Mouse (Mus musculus): ENCODE measurements around the gene Grid1.

The Grid1 gene

DNA sequence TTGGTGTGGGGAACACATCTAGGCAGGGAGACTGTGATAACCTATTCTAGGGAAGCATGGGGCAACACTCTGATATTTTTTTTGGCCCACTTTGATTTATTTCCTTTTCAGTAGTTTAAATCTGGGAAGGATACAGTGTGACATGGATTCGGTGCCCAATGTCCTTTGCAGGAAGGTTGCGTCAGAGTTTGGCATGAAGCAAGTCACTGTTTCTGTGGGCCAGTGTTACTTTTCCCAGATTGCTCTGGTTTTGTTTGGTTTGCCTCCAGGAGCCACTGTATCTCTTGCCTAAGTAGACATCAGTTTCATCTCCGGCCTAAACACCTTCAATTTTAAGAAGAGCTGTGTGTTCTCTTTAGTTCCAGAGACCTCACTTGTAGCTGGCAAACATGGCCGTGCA, 399.1 kb downstream of the Grid1 start:
- no peak for DNase-seq (ENCODE audit: low spot score)

DNA sequence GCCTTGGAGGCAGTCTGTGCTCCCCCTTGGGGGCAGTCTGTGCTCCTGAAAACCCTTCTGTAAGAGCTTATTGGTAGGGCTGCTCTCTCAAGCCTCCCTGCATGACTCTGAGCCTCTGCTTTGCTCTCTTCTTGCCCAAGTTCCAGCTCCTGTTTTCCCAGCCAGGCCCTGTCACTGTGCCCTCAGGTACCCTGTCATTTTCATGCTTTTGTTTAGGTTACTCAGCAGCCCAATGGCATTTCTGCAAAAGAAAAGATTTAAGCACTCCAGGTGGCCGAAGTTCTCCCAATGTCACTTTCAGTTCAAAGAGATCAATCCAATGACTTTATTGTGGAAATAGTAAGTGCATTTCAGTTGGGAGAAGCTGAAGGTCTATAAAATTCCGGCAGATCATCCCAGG, 402.3 kb downstream of the Grid1 start:
- DNase-seq (ENCODE audit: low spot score), result no peak

DNA sequence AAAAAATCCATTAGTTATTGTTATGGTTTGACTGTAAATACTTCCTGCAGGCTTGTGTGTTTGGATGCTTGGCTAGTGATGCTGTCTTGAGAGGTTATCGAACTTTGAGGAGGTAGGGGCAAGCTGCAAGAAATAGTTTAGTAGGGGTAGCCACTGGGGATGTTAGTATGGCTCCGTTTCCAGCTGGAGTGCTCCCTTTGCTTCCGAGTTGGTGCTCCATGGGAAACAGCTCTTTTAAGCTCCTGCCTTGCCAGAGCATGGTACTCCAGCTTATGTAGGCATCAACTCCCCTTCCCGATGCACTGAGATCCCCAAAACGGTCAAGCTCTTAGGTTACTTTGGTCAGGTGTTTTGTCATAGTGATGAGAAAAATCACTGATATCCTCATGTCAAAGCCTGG, 407.7 kb downstream of the Grid1 start:
- no peak for DNase-seq (ENCODE audit: low spot score)

DNA sequence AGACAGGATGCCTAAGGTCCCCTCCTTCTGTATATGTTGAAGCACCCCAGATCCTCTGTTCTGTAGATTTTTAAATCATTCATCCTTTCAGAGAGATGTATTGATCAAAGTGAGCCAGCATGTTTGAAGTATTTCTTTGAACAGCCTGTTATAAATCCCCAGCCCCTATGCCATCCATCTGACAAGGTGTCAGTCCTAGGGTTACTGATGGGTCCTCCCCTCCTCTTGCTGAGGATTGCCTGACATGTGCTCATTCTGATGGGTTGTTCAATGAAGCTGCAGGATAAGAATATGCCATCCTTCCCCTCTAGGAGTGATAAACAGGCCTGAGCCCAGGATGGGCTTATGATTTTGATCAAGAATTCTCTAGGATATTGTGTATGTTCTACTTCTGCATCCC, 411.5 kb downstream of the Grid1 start:
- no peak for DNase-seq (ENCODE audit: low spot score)

DNA sequence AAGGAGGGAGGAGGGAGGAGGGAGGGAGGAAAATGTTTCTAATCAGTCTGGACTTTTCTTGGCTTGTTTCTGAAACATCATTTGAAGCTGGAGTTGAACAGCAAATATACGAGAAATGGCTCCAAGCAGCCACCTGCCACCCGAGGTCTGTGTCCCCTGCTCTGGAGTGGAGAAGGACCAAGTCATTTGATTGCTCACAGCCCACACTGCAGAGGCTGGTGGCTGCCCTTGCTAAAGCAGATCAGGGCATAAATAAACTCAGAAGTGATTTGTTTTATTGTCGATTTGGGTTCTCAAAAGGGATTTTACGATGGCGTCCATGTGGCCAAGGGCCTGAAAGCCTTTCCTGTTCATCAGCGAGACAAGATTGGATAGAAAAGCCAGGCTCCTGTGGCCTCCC, 423.0 kb downstream of the Grid1 start:
- DNase-seq (ENCODE audit: low spot score), result no peak

DNA sequence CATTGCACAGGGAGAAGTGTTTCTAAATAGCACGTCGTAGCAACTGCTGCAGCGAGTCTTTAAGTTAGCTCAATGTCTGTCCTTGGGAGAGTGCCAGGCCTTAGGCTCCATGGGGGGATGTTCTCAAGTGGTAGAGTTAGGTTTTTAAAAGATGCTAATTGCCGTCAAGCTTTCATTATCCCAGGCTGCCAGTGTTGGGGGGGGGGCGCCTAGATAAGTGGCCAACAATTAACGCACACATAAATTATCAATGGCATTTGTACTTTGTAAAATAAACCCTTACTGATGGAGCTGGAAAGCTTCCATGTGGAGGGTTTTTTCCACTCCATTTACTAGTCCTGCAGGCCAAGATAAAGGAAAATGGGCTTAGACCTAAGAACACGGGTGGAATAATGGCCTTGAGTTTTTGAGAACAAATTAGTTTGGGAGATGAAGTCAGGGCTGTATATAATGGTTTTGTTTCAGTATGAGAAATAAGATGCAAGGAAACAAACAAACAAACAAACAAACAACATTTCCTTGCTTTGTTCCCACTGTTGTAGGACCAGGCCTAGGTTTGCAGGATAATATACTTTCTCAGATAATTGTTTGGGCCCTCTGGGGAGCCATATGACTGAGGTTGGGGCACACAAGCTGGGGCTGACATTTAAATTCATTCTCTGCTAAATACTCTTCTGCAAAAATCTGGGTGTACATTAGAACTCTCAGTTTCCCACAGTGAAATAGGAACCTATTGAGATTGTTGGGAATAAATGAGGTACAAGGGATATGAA, 425.1 kb downstream of the Grid1 start:
- DNase-seq (ENCODE audit: low spot score), result no peak

DNA sequence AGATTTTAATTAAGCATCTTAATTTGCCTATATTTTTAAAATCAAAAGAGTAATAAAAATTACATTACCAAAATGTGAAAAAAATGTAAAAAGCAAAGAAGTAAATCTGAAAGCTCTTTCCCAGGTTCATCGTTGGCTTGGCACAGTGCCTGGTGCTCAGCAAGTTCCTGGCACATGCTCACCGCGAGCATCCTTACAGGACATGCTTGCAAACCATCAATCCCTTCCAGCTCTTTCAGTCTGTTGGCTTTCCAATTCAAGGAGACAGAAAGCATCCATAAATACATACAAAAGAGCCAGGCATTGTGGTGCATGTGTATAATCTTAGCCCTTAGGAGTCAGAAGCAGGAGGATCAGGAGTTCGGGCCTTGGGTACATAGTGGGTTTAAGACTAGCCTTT, 430.5 kb downstream of the Grid1 start:
- no peak for DNase-seq (ENCODE audit: low spot score)

DNA sequence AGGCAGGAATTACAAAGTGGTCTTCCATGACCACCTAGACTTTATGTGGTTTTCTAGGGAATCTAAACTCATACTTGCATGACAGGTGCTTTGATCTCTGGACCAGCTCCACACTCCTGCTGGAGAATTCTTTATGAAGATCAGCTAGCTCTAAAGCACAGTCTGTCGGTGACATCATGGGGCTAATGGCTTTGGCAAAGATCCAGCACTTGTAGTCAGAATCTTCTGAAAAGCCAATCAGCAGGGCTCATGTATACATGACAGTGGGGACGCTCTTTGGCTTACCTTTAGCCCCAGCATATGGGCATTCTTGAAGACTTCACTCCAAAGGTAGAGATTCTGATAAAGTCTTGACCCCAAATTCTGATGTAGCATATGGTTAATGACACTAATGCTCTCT, 434.6 kb downstream of the Grid1 start:
- DNase-seq (ENCODE audit: low spot score), result no peak

DNA sequence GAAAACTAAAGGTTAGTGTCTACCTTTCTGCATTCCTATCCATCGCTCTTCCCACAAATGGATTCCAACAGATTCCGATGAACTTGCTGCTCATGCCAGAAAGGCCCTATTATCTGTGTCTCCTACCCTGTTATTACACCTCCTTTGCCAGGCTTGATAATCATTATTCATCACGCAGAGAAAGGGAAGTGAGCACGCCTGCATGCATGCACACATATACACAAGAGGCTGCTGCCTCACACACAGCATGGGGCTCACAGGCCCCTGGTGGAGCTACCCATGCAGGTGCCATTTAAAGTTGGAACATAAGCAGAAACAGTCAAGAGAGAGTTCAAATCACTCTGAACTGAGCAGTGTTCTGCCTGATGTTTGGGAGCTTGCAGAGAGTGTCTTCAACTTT, 450.4 kb downstream of the Grid1 start:
- no peak for DNase-seq (ENCODE audit: low spot score)

DNA sequence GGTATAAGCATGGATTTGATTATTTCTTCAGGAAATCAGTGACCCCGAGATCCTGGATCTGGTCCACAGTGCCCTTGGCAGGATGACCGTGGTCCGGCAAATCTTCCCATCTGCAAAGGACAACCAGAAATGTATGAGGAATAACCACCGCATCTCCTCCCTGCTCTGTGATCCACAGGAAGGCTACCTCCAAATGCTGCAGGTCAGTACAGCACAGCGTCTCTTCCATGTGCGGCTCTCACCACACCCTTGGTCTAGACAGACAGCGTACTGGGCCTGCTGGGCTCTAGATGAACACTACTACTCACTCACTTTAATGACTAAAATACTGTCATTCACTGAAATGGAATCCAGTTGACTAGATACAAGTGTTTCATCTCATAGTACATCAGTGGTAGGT, 489.3 kb downstream of the Grid1 start:
- DNase-seq (ENCODE audit: low spot score), result no peak

DNA sequence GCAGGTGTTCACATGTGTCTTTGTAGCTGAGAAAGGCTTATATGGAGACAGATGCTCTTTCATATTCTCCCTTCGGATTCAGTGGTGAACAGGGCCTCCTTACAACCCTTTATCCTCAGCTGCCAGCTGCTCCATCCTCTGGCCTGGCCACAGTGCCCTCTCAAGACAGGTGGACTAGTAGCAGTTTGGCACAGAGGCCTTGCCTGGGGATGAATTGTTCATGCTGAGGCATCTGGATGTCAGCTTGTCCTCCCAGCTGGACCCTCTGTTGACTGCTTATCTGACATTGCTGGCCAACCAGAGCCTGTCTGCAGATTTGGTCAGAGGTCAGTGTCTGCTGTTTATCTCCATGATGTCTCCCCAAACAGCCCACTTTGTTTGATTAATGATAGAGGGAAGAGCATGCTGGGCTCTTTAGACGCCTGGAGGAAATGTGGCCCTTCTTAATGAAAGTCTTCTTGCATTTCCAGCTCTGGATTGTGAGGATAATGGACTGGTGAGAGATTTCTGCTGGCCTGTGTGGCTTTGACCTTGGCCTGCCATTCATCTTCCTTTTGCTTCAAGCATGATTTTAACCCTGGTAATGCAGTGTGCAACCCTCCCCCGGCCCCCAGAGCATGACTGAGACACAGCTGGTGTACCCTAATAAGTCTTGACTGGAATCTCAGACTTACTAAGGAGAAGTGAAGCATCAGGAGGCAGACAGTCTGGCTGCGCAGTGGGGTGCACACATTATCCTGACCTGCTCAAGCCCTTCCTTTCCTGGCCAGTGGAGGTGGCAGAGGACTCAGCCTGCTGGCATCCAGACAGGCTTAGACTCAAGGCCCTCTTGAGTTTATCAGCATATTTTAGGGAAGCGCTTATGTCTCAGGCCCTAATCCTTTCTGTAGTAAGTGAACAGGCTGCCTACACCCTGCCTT, 493.7 kb downstream of the Grid1 start:
- DNase-seq (ENCODE audit: low spot score), result peak; percentile 42

DNA sequence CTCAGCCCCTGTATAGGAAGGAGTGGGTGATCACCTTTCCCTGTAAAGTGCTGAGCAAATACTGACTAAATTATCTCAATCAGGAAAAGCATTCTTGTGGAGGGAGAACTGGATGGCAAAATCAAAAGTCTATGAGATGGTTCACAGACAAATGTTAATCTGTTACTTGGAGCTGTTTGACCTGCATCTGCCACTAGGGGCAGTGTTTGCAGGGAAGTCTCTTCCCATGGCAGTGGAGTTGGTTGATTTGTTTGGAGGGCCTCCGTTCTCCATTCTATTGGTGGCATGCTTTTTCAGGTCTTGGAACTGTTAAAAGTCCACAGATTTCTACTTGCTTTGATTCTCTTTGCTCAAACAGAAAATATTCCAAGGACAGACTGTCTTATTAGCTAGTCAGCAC, 506.4 kb downstream of the Grid1 start:
- DNase-seq (ENCODE audit: low spot score), result peak; percentile 43

DNA sequence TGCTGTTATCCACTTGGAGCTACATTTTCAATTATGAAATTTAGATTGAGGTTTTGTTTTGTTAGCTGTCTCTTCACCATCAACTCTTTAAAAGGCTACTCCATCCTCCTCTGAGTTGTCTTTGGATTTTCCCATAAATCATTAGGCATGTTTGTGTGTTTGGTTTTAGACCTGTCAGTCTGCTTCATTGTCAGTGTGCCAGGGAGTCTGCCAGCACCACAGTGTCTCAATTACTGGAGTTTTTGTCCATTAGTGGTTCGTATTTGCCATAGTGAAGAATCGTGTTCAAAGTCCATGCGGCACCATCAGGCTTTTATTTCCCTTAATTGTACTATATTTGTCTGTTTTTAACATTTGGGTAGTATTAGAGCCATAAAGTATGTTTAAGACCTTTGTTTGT, 516.7 kb downstream of the Grid1 start:
- no peak for DNase-seq (ENCODE audit: low spot score)

DNA sequence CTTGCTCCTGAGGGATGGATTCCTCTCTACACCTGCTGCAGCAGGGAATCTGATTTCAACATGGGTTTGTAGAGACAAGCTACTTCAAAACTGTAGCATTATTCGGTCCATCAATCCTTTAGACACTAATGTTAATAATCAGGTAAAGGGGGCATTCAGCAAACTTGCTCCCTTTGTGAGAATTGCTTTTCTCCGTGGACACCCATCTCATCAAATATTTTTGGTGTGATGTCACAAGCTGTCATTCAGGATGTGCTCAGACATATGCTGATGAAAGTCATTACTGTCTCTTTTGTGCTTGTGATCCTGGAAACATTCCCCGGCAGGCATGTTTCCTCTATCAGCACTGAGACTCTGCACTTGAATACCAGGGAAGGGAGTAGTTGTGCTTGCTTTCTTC, 536.1 kb downstream of the Grid1 start:
- DNase-seq (ENCODE audit: low spot score), result no peak

DNA sequence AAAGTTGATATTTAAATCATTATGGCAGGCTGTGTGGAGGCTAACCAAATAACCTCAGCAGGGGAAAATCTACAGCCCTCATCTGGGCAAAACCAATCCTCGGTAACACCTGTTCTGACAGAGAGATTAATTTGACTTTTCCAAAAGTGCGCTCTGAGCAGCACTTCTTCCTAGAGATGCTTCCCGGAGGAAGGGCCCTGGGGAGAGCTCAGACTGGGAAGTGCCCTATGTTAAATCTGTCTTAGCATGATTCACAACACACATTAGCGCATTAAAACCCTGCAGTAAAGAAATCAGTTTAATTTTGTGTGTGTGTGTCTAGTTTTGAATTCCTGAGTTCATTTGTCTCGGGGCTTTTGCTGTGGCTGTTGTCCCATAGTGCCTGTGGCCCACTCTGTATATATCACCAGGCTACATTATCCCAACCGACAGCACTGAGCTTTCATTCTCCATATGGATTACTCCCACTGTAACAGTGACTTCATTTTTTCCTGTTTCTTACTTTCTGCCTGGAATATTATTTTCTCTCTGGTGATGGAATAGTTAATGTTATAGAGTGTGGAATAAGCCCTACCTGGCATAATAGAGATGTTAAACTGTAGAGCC, 536.7 kb downstream of the Grid1 start:
- no peak for DNase-seq (ENCODE audit: low spot score)

DNA sequence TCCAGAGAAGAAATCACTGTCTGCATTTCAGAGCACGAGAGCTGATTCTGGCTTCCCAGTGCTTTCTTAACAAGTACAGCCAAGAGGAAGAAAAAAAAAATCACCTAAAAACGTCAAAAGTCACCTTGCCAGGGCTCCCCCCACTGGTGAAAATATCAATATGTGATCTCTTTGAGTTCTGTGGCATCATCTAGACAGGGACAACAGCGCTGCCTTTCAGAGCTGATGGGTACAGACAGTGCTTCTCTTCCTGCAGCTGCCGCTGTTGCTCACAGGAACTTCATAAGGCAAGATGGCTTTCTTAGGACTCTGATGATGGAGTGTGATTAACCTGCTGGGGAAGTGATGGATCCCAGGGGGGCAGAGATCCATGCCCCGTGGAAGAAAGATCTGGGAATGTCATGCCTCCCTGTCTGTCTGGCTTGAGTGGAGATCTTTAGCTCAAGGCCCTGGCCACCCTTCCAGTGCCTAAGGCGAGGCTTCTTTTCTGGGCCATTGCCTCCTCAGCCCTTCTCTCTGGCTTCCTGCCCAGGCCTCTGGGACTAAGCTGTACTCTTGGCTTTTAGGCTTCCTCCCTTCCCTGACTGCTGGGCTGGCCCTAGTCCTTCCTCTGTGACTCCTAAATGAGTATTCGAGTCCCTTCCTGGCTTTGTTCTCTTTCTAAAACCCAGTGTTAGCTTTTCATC, 538.4 kb downstream of the Grid1 start:
- no peak for DNase-seq (ENCODE audit: low spot score)

DNA sequence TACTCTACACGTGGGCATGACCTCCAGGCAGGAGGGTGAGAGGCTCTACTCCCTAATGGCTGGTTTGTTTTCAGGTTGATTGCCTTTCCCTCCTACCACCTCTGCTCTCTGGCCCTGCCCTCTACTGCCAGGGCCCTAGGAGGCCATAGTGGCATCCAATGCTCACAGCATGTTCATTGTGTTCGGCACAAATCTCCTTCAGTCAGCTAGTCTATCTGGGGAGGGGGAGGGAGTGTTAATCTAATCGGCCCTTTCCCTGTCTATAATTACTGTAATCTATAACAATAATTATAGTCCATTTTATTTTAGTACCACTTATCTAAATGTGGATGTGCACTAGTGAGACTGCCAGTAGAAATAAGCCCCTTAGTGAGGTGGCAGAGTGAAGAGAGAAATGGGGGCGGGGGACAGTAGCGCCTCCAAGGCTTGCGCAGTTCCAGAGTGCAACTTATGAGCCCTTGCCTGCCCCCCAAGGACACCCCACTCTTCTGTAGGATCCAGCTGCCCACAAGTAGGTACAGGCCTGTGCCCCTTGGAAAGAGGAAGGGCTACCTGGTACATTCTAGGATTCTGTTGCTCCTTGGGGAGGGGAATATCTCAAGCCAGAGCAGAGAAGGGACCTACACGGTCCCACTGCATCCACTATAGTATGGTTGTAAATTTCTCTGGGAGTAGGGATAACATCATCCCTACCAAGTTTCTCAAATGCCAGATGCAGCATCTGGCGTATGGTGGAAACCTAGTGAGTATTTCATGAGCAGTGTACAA, 545.5 kb downstream of the Grid1 start:
- DNase-seq (ENCODE audit: low spot score), result no peak

DNA sequence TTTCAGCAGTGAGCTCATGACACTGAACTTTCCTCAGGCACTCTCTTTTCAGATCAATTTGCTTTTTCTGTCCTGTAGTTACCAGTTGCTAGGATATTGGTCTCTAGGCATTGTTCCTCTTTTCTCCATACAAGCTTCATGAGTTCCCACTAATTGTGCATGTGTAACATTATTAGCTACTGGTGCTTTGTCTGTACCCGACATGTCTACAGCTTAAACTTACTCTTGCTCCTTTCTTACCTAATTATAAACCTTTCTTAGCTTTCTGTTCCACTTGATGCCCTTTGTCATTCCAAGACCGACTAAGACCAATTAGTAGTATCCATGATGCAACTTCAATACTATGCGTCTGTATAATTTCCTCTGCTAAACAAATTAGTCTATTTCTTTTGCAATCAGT, 554.5 kb downstream of the Grid1 start:
- no peak for DNase-seq (ENCODE audit: low spot score)

DNA sequence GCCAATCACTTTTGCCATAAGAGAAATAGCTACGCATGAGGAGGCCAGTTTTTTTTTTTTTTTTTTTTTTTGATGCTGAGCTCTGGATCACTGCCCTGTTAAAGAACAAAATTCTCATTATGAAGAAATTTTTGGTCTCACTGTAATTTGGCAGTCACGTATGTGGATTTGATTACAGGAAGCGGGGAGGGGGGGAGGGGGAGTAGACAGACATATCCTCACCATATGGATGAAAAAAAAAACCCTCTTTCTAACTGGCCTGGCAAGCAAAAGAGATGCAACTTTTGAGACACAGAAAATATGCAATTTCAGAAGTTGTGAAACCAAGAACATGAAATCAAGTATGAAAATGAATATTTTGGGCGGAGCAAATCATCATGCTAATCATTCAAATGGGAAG, 573.7 kb downstream of the Grid1 start:
- DNase-seq (ENCODE audit: low spot score), result no peak

DNA sequence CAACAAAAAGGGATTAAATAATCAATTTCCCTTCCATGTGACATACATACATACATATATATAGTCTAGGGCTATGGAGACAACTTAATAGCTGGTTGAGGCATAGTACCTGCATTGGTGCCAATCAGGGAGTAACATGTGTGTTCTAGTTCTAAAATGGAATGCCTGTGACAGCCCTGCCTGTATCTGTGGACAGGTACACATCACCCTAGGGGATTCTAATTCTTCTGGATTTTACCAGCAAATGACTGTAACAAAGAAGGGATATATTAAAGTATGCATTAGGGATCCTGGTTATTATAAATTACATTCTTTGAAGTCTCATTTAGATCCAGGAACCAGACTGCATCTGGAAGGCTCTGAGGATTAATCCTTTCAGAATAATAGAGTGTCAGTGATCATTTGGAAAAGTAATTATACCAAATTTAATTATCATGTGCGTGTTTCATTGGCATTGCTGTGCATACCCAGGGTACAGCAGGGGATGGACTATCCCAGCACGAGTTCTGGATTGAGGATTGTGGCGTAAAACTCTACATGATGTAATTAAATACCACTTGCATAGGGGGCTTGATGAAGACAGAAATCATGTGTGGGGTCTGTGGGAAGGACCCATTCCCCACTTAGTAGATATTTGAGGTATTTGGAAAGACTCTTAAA, 584.5 kb downstream of the Grid1 start:
- DNase-seq (ENCODE audit: low spot score), result no peak

DNA sequence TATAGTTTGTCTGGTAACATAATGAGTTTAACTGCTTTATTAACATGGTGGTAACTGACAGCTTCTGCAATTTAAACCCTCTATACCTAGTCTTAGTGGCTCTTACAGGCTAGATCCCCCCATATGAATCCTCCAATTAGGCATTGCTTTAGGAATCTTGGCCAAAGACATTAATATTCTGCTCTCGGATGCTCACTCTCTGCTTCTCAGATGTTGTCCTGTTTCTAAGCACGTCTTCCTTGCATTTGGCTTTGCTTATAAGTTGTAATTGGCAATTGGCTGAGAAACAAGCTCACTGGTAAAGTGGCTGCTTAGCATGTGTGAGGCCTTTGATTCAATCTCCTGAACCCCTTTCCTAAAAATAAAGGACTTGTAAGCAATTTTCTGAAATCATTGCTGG, 610.4 kb downstream of the Grid1 start:
- no peak for DNase-seq (ENCODE audit: low spot score)
